Mouse (Mus musculus): ENCODE results near the gene Csrnp1.

- TF ChIP-seq CTCF (IDR thresholded peaks at IDR 0.05; ENCODE audit: extremely low read depth, insufficient read depth, insufficient read length, insufficient replicate concordance) (peak; percentile 55; the same call in 1 of the 2 replicates), POLR2A (IDR thresholded peaks at IDR 0.05; ENCODE audit: low read depth, low read length) (no peak)
Measured at GRCm38 (mm10) chr9:120027401-120028151, 43.1 kb upstream of the Csrnp1 start.
